Mouse (Mus musculus) mesoderm, embryonic 11.5 days (tissue): ENCODE data around the gene Dlg2.

ENCODE experiments used
- DNase-seq: peaks from one replicate; pipeline ENCODE4 v3.0.0-alpha.2; 2012; ENCODE audit warnings: low read depth, low spot score

The Dlg2 gene

GRCm38 (mm10) chr7:91089211-91089930 is 612.9 kb downstream of the Dlg2 start:
- DNase-seq, result no peak

- no peak for DNase-seq
Observed at GRCm38 (mm10) chr7:91090317-91090829, 613.9 kb downstream of the Dlg2 start.

GRCm38 (mm10) chr7:91090830-91091683 is 614.6 kb downstream of the Dlg2 start:
- DNase-seq, result peak; percentile 16

- DNase-seq, result no peak
Observed at GRCm38 (mm10) chr7:91096467-91096866, 620.0 kb downstream of the Dlg2 start.

DNA sequence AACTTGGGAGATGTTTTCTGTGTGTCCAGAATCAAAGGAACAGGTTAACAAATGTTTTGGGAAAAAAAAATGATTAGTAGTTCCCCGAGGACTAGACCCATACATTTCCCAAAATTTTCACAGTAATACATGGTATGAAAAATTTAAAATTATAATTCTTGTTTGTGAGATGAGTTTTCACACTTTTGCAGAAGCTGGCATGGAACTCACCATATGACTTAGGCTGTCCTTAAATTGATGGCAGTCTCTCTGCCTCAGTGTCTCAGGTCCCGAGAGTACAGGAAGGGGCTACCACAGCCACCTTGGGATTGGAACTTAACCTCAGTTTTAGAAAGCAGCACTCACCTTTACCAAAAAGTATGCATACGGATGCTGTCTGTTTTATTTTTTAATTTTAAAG is 622.0 kb downstream of the Dlg2 start:
- DNase-seq, result no peak

- DNase-seq, result no peak
Observed at GRCm38 (mm10) chr7:91109575-91109974, 633.1 kb downstream of the Dlg2 start.

- DNase-seq, result no peak
Observed at GRCm38 (mm10) chr7:91132128-91132527, 655.7 kb downstream of the Dlg2 start.

DNA sequence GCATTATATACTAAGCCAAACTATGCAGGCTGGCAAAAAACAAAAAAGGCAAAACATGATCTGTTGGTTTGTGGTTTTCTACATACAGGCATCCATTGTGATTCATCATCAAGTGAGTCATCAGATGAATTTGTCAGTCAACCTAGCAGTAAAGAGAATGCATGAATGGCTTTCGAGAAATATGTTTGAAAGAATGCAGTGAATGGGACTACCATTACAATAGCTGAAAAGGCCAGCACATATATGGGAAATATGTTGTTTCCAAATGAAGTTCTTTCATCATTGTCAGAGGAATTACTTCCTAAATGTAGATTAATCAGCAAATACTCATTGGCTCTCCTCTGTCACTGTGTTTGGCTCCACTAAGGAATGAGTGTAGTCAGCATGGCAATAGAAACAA is 677.6 kb downstream of the Dlg2 start:
- DNase-seq, result no peak

GRCm38 (mm10) chr7:91159144-91159543 is 682.7 kb downstream of the Dlg2 start:
- DNase-seq, result no peak

- no peak for DNase-seq
Observed at GRCm38 (mm10) chr7:91161643-91162175, 685.2 kb downstream of the Dlg2 start.

- no peak for DNase-seq
Observed at GRCm38 (mm10) chr7:91173560-91173959, 697.1 kb downstream of the Dlg2 start.

- no peak for DNase-seq
Observed at GRCm38 (mm10) chr7:91188211-91188610, 711.7 kb downstream of the Dlg2 start.

DNA sequence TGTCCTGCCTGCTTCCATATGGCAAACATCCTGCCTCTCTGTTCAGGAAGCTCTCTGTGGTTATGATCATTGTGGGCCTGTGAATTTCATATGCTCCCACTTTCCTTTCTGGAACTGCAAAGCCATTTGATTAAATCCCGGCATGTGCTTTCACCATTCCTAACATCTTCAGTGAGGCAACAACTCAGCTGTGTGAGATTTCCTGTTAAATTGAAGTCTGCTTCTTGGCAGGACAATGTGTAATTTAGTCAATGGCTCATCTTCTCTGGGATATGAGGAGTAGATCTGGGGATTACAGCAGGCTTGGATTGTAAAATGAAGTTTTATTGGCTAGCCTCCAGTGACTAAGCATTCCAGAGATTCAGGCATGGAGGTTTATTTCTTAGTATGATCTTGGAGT is 722.9 kb downstream of the Dlg2 start:
- DNase-seq, result no peak

DNA sequence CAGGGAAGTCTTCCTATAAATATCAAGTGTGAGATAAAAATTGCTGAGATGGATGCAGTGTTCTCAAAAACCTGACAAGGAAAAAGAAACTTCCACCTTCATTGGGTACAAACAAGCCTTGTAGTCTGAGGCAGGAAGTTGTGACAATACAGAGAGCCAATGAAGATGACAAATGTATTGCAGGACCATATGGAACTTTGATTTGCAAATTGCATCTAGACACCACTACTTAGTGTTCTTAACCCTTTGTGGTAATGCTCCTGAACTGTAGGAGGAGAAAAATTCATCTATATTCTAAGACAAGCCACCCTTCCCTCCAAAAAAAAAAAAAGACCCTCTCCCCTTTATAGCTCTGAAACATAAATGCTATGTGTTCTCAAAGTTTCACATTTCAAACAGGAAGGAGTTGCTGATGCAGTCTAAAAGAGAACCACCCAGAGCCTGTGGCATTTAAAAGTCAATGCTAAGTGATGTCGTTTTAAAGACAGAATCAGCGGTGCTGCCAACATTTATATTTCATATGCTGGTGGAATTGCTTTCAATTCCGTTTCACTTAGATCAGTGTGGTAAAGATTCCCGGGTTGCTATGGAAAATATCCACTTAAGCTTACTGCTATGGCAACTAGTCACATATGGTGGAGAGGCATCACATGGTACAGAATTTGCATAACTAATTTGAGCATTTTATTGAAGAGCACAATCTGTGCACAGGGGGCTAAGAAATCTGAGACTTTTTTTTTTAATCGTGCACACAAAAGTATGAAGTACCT is 731.8 kb downstream of the Dlg2 start:
- no peak for DNase-seq

DNA sequence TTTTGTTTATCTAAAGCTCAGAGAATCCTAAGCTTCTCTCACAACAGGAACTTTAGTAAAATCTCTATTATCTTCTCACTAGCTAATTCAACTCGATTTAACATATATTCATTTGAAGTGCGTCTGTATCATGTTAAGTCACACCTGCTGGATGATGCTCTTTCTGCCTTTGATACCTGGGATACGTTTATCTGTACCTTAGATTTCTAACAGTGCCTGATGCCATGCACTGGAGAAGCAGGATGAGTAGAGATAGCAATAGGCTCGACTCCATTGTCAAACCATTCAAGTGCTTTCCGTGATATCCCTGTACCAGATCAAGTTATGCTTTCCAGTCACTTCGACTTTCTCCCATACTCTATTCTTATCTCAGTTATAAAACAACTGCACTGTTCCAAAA is 732.5 kb downstream of the Dlg2 start:
- no peak for DNase-seq

DNA sequence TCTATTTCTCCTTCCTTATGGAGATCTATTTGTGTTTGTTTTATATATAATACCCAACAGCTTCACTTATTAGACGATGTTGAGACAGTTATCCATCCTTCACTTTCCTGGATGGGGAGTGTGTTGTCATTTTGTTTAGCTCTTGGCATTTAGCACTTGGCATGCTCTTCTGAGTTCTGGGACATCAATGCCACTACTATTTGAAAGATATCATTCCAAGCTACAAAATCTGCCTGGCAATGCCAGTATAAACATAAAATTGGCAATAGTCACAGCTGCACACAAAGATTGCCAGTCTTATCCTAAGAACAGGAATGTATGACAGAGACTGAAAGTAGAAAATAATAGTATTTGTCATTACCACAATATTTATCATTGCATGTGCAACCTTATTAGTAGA is 735.8 kb downstream of the Dlg2 start:
- no peak for DNase-seq

- no peak for DNase-seq
Observed at GRCm38 (mm10) chr7:91214921-91215320, 738.4 kb downstream of the Dlg2 start.

- no peak for DNase-seq
Observed at GRCm38 (mm10) chr7:91218321-91218987, 742.0 kb downstream of the Dlg2 start.

DNA sequence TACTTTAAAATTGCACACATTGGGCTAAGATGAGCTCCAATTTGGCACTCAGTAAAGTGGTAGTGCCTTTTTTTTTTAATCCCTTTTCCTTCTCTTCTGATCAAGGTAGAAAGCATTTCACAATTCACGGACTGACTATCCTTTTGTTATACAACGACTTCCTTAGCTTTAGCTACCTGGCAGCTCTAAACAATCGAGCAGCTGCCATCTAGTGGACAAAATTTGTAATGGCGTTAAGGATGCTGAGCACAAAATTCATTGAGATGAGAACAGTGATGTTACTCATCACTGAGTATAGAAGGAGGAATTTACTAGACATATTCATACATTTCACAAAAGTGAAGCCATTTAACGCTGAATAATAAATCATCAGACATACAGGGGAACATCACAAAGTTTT is 750.0 kb downstream of the Dlg2 start:
- peak; percentile 75 for DNase-seq

GRCm38 (mm10) chr7:91241718-91242117 is 765.2 kb downstream of the Dlg2 start:
- DNase-seq, result no peak

DNA sequence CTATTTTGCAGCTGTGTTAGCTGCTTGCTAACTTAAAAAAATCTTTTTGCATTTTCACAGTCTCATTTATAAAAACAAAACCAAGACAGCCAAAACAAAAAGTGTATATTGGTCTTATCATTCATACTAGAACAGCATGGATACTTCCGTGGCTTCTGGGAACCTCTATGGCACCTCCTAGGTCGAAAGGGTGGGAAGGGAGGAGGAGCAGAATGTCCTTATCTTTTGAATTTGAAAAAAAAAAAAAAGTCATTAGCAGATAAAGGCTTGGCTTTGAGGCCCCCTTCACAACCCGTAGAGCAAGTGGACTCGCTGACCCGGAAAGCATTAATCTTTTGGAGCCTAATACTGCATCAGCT is 785.2 kb downstream of the Dlg2 start:
- DNase-seq, result no peak
